Mouse (Mus musculus): ENCODE data around the gene Magea5.
"Not testable (repeated sequence)": the region's sequence is repeated elsewhere in the genome, so short reads cannot be mapped to it uniquely, and the experiment has no call there.

The Magea5 gene

GRCm38 (mm10) chrX:155063045-155063444, at the start of gene Magea5:
Gene Magea5 (minus strand): TSS chrX:155063145.
- DNase-seq (ENCODE audit: low spot score), result not testable (repeated sequence)

GRCm38 (mm10) chrX:155098024-155098423, 35.1 kb upstream of the Magea5 start:
- DNase-seq (ENCODE audit: low spot score), result no peak

- not testable (repeated sequence) for DNase-seq (ENCODE audit: low spot score)
Observed at GRCm38 (mm10) chrX:155093566-155093965, 30.6 kb upstream of the Magea5 start, which contains the start of gene Magea2. Gene Magea2 (minus strand): TSS chrX:155093666.

DNA sequence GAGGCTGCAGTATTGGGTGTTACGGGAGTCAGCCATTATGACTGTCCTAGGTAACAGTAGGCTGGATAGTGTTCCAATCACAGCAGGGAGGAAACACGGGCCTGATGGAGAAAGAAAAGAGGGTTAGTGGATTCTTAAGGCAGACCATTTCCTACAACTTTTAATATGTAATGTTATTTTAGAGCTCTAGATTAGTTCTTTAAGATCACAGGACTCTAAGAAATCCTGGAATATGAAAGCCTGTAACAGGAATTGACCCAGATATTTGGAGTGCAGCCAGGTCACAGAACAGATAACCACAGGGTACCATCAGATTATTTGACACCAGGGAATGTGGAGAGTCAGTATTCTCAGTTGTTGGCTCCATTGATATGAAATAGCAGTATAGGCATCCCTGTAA, 26.7 kb upstream of the Magea5 start, which contains the start of gene Magea1:
TSS of gene Magea1 (minus strand) at position 101 of the 400 bp plus-strand sequence.
- not testable (repeated sequence) for DNase-seq (ENCODE audit: low spot score)

Data from ovary, postnatal 36 days (tissue).